Mouse (Mus musculus): Measurements from ENCODE around the gene Comt. TPM values are rescaled to one million over a fixed set of nuclear protein-coding genes. Genes with fewer than 3 reads are reported as not detected.

Comt gene
- total RNA-seq, 1 experiment: 40.1 TPM

DNA sequence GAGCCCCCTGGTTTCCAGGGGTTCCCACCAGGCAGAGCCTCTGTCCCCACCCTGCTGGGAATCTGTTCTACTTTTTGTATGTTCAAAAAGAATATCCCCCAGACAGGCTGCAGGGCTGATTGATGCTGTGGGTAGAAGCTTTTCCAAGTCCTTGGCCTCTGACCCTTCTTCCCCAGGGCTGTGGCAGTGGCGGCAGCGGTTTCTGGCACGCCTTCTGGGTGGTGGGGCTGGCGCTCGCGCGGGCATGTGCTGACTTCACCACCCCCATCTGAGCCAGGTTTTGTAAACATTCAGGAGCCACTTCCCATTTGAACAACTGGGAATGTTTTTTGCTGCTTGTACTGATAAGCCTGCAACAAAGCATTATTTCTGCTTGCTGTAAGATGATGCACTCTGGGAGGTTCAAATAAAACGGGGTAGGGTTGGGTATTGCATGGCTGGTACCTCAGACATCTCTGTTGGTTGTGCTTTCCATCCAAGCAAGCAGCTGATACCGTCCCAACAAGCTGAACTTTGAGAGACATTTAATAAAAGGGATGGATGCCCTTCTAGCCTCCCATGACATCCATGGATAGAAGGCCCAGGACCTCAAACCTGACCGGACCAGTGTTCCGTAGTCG is 32.8 kb upstream of the Comt start:
- in situ Hi-C loops (cut with MboI; ENCODE audit: low sequenced_read_pairs in 2 of 2, unreplicated experiment in 2 of 2): no loop called here
- Histone ChIP-seq H3K27ac (ENCODE audit: insufficient read depth, low read depth, low read length, poor library complexity, severe bottlenecking) (no peak overlapping the region), H3K9me3 (ENCODE audit: control insufficient read depth, insufficient read depth, low read depth, low read length) (no peaks in the 10 kb centered on the region), H3K4me1 (ENCODE audit: control insufficient read depth in 2 of 2, insufficient read depth in 2 of 2, low read length in 2 of 2, poor library complexity in 1 of 2) (peaks cover 8 to 23% of the 10 kb centered on the region in 2 experiments), H3K36me3 (ENCODE audit: control insufficient read depth, insufficient read depth, low read length, poor library complexity, severe bottlenecking) (no peaks in the 10 kb centered on the region; the same call in 1 of the 2 replicates), H3K4me3 (ENCODE audit: insufficient read depth in 1 of 2, low read depth in 1 of 2, low read length in 2 of 2, poor library complexity in 1 of 2, severe bottlenecking in 1 of 2) (peak overlapping the region in 1 of 2 experiments; percentile 23; a peak in 1 of 4 replicates), H3K9ac (ENCODE audit: insufficient read depth, low read depth, low read length, poor library complexity, severe bottlenecking) (no peak overlapping the region)
- no peak for DNase-seq (ENCODE audit: low read depth, low spot score)
- TF ChIP-seq CHD2 (IDR thresholded peaks at IDR 0.05; ENCODE audit: low read depth, low read length): no peak

DNA sequence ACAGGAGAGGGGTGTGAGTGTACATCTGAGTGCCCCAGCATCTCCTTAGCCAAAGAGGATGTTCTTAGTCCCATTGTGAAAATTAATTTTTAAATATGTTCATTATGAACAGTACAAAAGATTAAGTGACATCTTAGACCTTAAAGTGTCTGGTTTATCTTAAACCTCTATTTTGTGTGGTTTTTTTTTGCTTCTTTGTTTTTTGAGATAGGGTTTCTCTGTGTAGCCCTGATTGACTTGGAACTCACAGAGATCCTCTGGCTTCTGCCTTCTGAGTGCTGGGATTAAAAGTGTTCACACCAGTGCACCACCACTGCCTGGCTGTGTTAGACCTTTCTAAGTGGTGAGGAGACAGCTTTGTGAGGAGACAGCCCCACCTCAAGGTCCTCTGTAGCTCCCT is 32.0 kb upstream of the Comt start:
- in situ Hi-C loops (cut with MboI; ENCODE audit: low sequenced_read_pairs in 2 of 2, unreplicated experiment in 2 of 2): no loop called here
- Histone ChIP-seq H3K27ac (ENCODE audit: insufficient read depth, low read depth, low read length, poor library complexity, severe bottlenecking) (no peak overlapping the region), H3K36me3 (ENCODE audit: control insufficient read depth, insufficient read depth, low read length, poor library complexity, severe bottlenecking) (no peaks in the 10 kb centered on the region; the same call in 1 of the 2 replicates), H3K9ac (ENCODE audit: insufficient read depth, low read depth, low read length, poor library complexity, severe bottlenecking) (no peak overlapping the region), H3K4me3 (ENCODE audit: insufficient read depth in 1 of 2, low read depth in 1 of 2, low read length in 2 of 2, poor library complexity in 1 of 2, severe bottlenecking in 1 of 2) (no peak overlapping the region), H3K9me3 (ENCODE audit: control insufficient read depth, insufficient read depth, low read depth, low read length) (no peaks in the 10 kb centered on the region), H3K4me1 (ENCODE audit: control insufficient read depth in 2 of 2, insufficient read depth in 2 of 2, low read length in 2 of 2, poor library complexity in 1 of 2) (peaks cover 8 to 23% of the 10 kb centered on the region in 2 experiments)
- DNase-seq (ENCODE audit: low read depth, low spot score): no peak
- TF ChIP-seq CHD2 (IDR thresholded peaks at IDR 0.05; ENCODE audit: low read depth, low read length) (no peak), ZC3H11A (IDR thresholded peaks at IDR 0.05; ENCODE audit: borderline replicate concordance, low read depth, low read length) (no peak), HCFC1 (IDR thresholded peaks at IDR 0.05; ENCODE audit: borderline replicate concordance, insufficient read depth, low read length) (no peak), MAFK (IDR thresholded peaks at IDR 0.05; ENCODE audit: insufficient read depth, low read depth, low read length) (no peak), ZNF384 (IDR thresholded peaks at IDR 0.05; ENCODE audit: low read depth, low read length) (no peak)

DNA sequence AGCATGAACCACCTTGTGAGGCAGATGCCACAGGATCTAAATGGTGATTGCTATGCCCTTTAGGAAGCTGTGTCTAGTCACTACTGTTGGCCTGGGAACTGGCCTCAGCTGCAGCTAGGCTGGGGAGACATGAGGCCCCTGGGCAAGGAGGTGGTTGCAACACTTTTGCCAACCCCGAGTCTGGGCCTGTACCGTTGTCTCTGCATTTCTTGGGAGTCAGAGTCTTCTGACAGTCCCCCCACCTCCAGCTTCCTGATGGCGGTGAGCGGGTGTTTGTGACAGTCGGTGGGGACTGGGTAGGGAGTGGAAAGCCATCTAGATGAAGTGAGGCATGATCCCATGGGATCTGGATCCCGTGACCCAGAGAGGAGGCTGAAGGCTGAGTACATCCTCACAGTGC is 28.8 kb upstream of the Comt start:
- H3K4me1 ChIP-seq (ENCODE audit: control insufficient read depth in 2 of 2, insufficient read depth in 2 of 2, low read length in 2 of 2, poor library complexity in 1 of 2): peaks cover 4 to 9% of the 10 kb centered on the region in 2 experiments; a peak in 2 of 4 replicates
- H3K36me3 ChIP-seq (ENCODE audit: control insufficient read depth, insufficient read depth, low read length, poor library complexity, severe bottlenecking): no peaks in the 10 kb centered on the region; the same call in 1 of the 2 replicates
- TF ChIP-seq HCFC1 (IDR thresholded peaks at IDR 0.05; ENCODE audit: borderline replicate concordance, insufficient read depth, low read length) (no peak), ZC3H11A (IDR thresholded peaks at IDR 0.05; ENCODE audit: borderline replicate concordance, low read depth, low read length) (no peak), ZNF384 (IDR thresholded peaks at IDR 0.05; ENCODE audit: low read depth, low read length) (no peak), CHD2 (IDR thresholded peaks at IDR 0.05; ENCODE audit: low read depth, low read length) (no peak)
- H3K9ac ChIP-seq (ENCODE audit: insufficient read depth, low read depth, low read length, poor library complexity, severe bottlenecking): no peak overlapping the region
- DNase-seq (ENCODE audit: low read depth, low spot score): no peak
- in situ Hi-C loops (cut with MboI; ENCODE audit: low sequenced_read_pairs in 2 of 2, unreplicated experiment in 2 of 2): no loop called here
- H3K9me3 ChIP-seq (ENCODE audit: control insufficient read depth, insufficient read depth, low read depth, low read length): no peaks in the 10 kb centered on the region
- no peak overlapping the region for H3K4me3 ChIP-seq (ENCODE audit: insufficient read depth in 1 of 2, low read depth in 1 of 2, low read length in 2 of 2, poor library complexity in 1 of 2, severe bottlenecking in 1 of 2)
- H3K27ac ChIP-seq (ENCODE audit: insufficient read depth, low read depth, low read length, poor library complexity, severe bottlenecking): no peak overlapping the region

DNA sequence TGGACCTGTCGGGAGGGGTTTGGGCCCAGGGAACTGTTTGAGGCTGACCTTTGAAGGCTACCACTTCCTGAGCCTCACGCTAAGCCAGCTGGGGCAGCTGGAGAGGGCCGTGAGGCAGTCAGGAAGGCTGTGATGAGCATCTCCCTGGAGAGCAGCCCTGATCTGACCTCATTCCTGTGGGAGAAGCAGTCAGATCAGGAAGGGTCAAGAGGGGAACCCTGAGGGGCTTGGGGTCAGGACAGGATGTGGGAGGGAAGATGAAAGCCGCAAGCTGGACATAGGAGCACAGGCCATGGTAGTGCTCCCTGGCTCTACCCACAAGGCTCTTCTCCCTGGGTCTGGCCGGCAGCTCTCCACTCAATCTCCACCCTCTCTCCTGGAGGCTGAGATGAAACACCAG is 27.2 kb upstream of the Comt start:
- no peaks in the 10 kb centered on the region; a peak in 1 of 4 replicates for H3K4me1 ChIP-seq (ENCODE audit: control insufficient read depth in 2 of 2, insufficient read depth in 2 of 2, low read length in 2 of 2, poor library complexity in 1 of 2)
- no peaks in the 10 kb centered on the region for H3K9me3 ChIP-seq (ENCODE audit: control insufficient read depth, insufficient read depth, low read depth, low read length)
- no peak for DNase-seq (ENCODE audit: low read depth, low spot score)
- no peaks in the 10 kb centered on the region; the same call in 1 of the 2 replicates for H3K36me3 ChIP-seq (ENCODE audit: control insufficient read depth, insufficient read depth, low read length, poor library complexity, severe bottlenecking)
- in situ Hi-C loops (cut with MboI; ENCODE audit: low sequenced_read_pairs in 2 of 2, unreplicated experiment in 2 of 2): no loop called here
- TF ChIP-seq MAFK (IDR thresholded peaks at IDR 0.05; ENCODE audit: insufficient read depth, low read depth, low read length) (no peak), ZC3H11A (IDR thresholded peaks at IDR 0.05; ENCODE audit: borderline replicate concordance, low read depth, low read length) (no peak), CHD2 (IDR thresholded peaks at IDR 0.05; ENCODE audit: low read depth, low read length) (no peak), ZNF384 (IDR thresholded peaks at IDR 0.05; ENCODE audit: low read depth, low read length) (no peak), HCFC1 (IDR thresholded peaks at IDR 0.05; ENCODE audit: borderline replicate concordance, insufficient read depth, low read length) (no peak)
- no peak overlapping the region for H3K4me3 ChIP-seq (ENCODE audit: insufficient read depth in 1 of 2, low read depth in 1 of 2, low read length in 2 of 2, poor library complexity in 1 of 2, severe bottlenecking in 1 of 2)
- H3K9ac ChIP-seq (ENCODE audit: insufficient read depth, low read depth, low read length, poor library complexity, severe bottlenecking): no peak overlapping the region
- no peak overlapping the region for H3K27ac ChIP-seq (ENCODE audit: insufficient read depth, low read depth, low read length, poor library complexity, severe bottlenecking)

DNA sequence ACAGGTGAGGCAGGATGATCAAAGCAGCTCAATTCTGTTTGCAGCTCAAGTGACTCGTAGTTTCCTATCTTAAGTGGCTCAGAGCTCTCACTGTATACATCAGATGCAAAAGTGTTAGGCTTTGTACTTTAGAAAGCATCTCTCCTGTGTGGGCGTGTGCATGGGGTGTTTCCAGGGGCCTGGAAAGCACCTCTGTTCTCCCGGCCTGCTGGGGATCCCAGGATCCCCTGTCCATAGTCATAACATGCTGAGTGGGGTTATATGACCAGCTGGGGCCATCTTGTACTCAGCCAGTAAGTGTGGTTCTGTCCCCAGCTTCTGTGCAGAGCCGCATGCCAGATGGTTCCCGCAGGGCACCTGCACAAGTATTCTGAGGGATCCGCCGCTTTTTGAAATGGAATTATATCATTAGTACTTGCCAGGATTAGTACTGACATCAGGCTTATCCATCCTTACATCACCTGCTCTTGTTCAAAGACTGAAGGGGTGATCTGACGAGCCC is 25.8 kb upstream of the Comt start:
- in situ Hi-C loops (cut with MboI; ENCODE audit: low sequenced_read_pairs in 2 of 2, unreplicated experiment in 2 of 2): no loop called here
- no peaks in the 10 kb centered on the region for H3K9me3 ChIP-seq (ENCODE audit: control insufficient read depth, insufficient read depth, low read depth, low read length)
- no peaks in the 10 kb centered on the region; the same call in 1 of the 2 replicates for H3K36me3 ChIP-seq (ENCODE audit: control insufficient read depth, insufficient read depth, low read length, poor library complexity, severe bottlenecking)
- no peak overlapping the region for H3K4me3 ChIP-seq (ENCODE audit: insufficient read depth in 1 of 2, low read depth in 1 of 2, low read length in 2 of 2, poor library complexity in 1 of 2, severe bottlenecking in 1 of 2)
- no peak overlapping the region for H3K9ac ChIP-seq (ENCODE audit: insufficient read depth, low read depth, low read length, poor library complexity, severe bottlenecking)
- no peak for DNase-seq (ENCODE audit: low read depth, low spot score)
- H3K4me1 ChIP-seq (ENCODE audit: control insufficient read depth in 2 of 2, insufficient read depth in 2 of 2, low read length in 2 of 2, poor library complexity in 1 of 2): no peaks in the 10 kb centered on the region
- TF ChIP-seq MAFK (IDR thresholded peaks at IDR 0.05; ENCODE audit: insufficient read depth, low read depth, low read length) (no peak), CHD2 (IDR thresholded peaks at IDR 0.05; ENCODE audit: low read depth, low read length) (no peak), ZNF384 (IDR thresholded peaks at IDR 0.05; ENCODE audit: low read depth, low read length) (no peak), ZC3H11A (IDR thresholded peaks at IDR 0.05; ENCODE audit: borderline replicate concordance, low read depth, low read length) (no peak), HCFC1 (IDR thresholded peaks at IDR 0.05; ENCODE audit: borderline replicate concordance, insufficient read depth, low read length) (no peak)
- no peak overlapping the region for H3K27ac ChIP-seq (ENCODE audit: insufficient read depth, low read depth, low read length, poor library complexity, severe bottlenecking)
